Mouse (Mus musculus): ENCODE measurements around the gene Ndufa13. TPM values are rescaled to one million over a fixed set of nuclear protein-coding genes. Genes with fewer than 3 reads are reported as not detected.

Gene Ndufa13
- polyA plus RNA-seq, 1 experiment, result 135 TPM

DNA sequence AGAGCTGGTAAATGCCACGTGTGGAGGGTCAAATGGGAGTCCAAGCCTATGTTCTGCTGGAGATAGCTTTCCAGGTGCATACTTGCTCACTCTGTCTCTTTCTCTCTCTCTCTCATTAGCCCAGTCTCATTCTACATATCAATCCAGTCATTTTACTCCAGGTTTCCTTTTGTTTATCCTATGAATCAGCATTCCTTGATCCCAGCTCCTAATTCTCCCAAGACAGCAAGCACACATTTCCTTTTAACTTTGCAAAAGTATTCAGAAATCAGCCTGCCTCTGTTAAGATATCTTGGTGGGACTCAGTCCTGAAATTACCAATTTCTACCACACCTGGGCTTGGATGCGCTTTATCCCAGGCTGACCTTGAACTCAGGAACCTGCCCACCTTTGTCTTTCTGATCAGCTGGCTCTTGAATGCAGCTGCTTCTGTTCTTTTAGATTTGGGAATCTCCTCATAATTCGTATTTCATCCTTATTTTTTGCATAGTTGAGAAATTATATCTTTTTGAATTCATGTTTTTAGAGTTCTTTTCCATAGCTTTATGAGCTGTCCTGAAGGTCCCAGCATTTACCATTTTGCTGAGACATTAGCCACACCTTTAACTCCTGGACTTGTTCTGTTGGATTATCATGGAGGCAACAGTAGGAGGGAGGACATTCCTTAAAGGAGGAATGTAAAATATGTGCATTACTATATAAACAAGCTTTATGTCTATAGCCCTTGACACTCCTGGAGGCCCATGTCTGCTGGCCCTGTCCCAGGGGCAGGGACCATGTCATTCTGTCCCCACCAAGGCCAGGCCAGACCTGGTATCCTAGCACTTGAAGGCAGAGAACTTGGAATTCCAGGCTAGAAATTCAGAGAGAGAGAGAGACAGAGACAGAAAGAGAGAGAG lies 54.9 kb downstream of the Ndufa13 start:
- Histone ChIP-seq H3K4me3 (ENCODE audit: insufficient read depth, poor library complexity, severe bottlenecking) (no peak overlapping the region), H3K27me3 (ENCODE audit: control insufficient read depth, insufficient read depth, insufficient read length) (no peaks in the 10 kb centered on the region), H3K79me3 (ENCODE audit: low read depth) (no peaks in the 10 kb centered on the region), H3K36me3 (ENCODE audit: control insufficient read depth, insufficient read depth) (no peaks in the 10 kb centered on the region), H3ac (ENCODE audit: control insufficient read depth, insufficient read length, low read depth) (no peak overlapping the region), H3K79me2 (ENCODE audit: control insufficient read depth, insufficient read depth) (no peaks in the 10 kb centered on the region)
- TF ChIP-seq FOSL1 (IDR thresholded peaks at IDR 0.05; ENCODE audit: insufficient read depth, low read length, poor library complexity, severe bottlenecking) (no peak), MYOG (IDR thresholded peaks at IDR 0.05; ENCODE audit: control insufficient read depth, extremely low read depth, insufficient read length) (no peak), CTCF (IDR thresholded peaks at IDR 0.05; ENCODE audit: control insufficient read depth, insufficient read depth, insufficient read length) (no peak), USF1 (IDR thresholded peaks at IDR 0.05; ENCODE audit: low read depth) (no peak), MAX (IDR thresholded peaks at IDR 0.05) (no peak), CEBPB (IDR thresholded peaks at IDR 0.05; ENCODE audit: low read depth) (no peak)

Other genes starting within 250 kb of the Ndufa13 start
- gene Zfp964, start 248.1 kb downstream of the Ndufa13 start, polyA plus RNA-seq (2012; fragmentation: generic; extraction: Trizol), result 0.14 TPM
- 5.2 TPM for gene Zfp869, start 191.8 kb downstream of the Ndufa13 start, polyA plus RNA-seq (2012; fragmentation: generic; extraction: Trizol)
- 0.42 TPM for gene Zfp963, start 152.6 kb downstream of the Ndufa13 start, polyA plus RNA-seq (2012; fragmentation: generic; extraction: Trizol)
- gene Gm20422, start 127.7 kb downstream of the Ndufa13 start, polyA plus RNA-seq (2012; fragmentation: generic; extraction: Trizol), result 0.28 TPM
- 36.2 TPM for gene Atp13a1, start 111.4 kb downstream of the Ndufa13 start, polyA plus RNA-seq (2012; fragmentation: generic; extraction: Trizol)
- gene Zfp866, start 111.4 kb downstream of the Ndufa13 start, polyA plus RNA-seq (2012; fragmentation: generic; extraction: Trizol), result 3.9 TPM
- gene Gmip, start 93.9 kb downstream of the Ndufa13 start, polyA plus RNA-seq (2012; fragmentation: generic; extraction: Trizol), result 6.8 TPM
- 1.5 TPM for gene Lpar2, start 80.1 kb downstream of the Ndufa13 start, polyA plus RNA-seq (2012; fragmentation: generic; extraction: Trizol)
- gene Pbx4, start 70.1 kb downstream of the Ndufa13 start, polyA plus RNA-seq (2012; fragmentation: generic; extraction: Trizol), result 1.6 TPM
- gene Cilp2, start 14.9 kb downstream of the Ndufa13 start, polyA plus RNA-seq (2012; fragmentation: generic; extraction: Trizol), result 0.02 TPM
- gene Tssk6, start 374 bp downstream of the Ndufa13 start, polyA plus RNA-seq (2012; fragmentation: generic; extraction: Trizol), result 0.57 TPM
- gene Yjefn3, start 154 bp upstream of the Ndufa13 start, polyA plus RNA-seq (2012; fragmentation: generic; extraction: Trizol), result 2.6 TPM
- 59.3 TPM for gene Gatad2a, start 93.8 kb upstream of the Ndufa13 start, polyA plus RNA-seq (2012; fragmentation: generic; extraction: Trizol)
- 24.0 TPM for gene Mau2, start 140.2 kb upstream of the Ndufa13 start, polyA plus RNA-seq (2012; fragmentation: generic; extraction: Trizol)
- 28.2 TPM for gene Sugp1, start 140.3 kb upstream of the Ndufa13 start, polyA plus RNA-seq (2012; fragmentation: generic; extraction: Trizol)
- gene Tm6sf2, start 170.4 kb upstream of the Ndufa13 start, polyA plus RNA-seq (2012; fragmentation: generic; extraction: Trizol), result 0.57 TPM
- gene Hapln4, start 180.9 kb upstream of the Ndufa13 start, polyA plus RNA-seq (2012; fragmentation: generic; extraction: Trizol), result 1.0 TPM
- not detected for gene Ncan, start 218.3 kb upstream of the Ndufa13 start, polyA plus RNA-seq (2012; fragmentation: generic; extraction: Trizol)
- 37.3 TPM for gene Nr2c2ap, start 228.8 kb upstream of the Ndufa13 start, polyA plus RNA-seq (2012; fragmentation: generic; extraction: Trizol)
- gene Rfxank, start 236.6 kb upstream of the Ndufa13 start, polyA plus RNA-seq (2012; fragmentation: generic; extraction: Trizol), result 7.9 TPM
- 49.8 TPM for gene Borcs8, start 236.9 kb upstream of the Ndufa13 start, polyA plus RNA-seq (2012; fragmentation: generic; extraction: Trizol)
- gene Mef2b, start 237.2 kb upstream of the Ndufa13 start, polyA plus RNA-seq (2012; fragmentation: generic; extraction: Trizol), result 0.05 TPM

Measured in C2C12 (cell line).